Mouse (Mus musculus) inflammation-experienced regulatory T-cells, adult 6 months (primary cell): Measurements from ENCODE around the gene Kcng1. TPM values are rescaled to one million over a fixed set of nuclear protein-coding genes. Genes with fewer than 3 reads are reported as not detected.

Source experiments
- ATAC-seq: one replicate; pipeline ENCODE4 v1.8.0; 2017
- polyA plus RNA-seq, 3 experiments: library from polyadenylated mRNA; unstranded; fragments of 100-300 nt; shearing (Covaris generic); gene quantifications; one replicate each; pipeline ENCODE4 v1.2.1; 2017

Kcng1 gene
- polyA plus RNA-seq, 3 experiments from 2014 or later, result not detected

- no peak for ATAC-seq
Measured at GRCm38 (mm10) chr2:168259046-168259445, 22.5 kb downstream of the Kcng1 start.

DNA sequence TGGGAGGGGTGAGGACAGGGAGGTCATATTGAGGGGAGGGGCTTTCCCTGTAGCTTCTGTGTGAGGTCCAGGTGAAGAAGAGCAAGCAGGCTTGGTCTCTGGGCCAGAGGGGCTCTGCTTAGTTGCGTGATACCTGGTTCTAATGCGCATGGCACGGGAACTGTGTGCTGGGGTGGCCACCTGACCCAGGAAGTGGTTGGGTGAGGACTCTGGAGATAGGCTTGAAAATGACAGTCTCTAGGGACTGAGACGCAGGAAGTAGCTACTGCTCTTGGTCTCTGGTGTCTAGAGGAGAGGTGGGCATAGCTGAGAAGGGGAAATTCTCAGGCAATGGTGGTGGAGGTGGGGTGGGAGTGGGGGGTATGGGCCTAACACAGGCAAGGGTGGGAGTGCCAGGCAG lies 24.3 kb downstream of the Kcng1 start:
- no peak for ATAC-seq

GRCm38 (mm10) chr2:168256506-168256905 lies 25.0 kb downstream of the Kcng1 start:
- no peak for ATAC-seq

DNA sequence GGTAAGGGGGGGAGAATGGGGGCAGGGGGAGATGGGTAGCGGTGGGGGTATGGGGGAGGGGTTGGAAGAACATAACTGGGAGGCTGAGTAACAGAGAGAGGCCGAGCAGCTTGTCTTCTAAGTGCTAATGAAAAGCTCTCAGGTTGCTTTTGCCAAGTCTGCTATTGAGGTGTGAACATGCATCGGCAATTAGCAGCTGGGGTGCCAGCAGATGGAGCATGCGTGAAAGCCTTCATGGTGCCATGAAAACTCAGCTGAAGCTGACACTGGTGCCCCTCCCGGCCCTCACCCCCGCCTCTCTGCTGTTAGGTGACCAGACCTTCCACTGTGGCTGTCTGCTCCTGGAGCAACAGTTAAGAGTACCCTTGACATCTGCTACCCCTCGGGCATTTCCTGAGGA lies 27.7 kb downstream of the Kcng1 start:
- no peak for ATAC-seq

GRCm38 (mm10) chr2:168252639-168253292 lies 28.8 kb downstream of the Kcng1 start:
- no peak for ATAC-seq

DNA sequence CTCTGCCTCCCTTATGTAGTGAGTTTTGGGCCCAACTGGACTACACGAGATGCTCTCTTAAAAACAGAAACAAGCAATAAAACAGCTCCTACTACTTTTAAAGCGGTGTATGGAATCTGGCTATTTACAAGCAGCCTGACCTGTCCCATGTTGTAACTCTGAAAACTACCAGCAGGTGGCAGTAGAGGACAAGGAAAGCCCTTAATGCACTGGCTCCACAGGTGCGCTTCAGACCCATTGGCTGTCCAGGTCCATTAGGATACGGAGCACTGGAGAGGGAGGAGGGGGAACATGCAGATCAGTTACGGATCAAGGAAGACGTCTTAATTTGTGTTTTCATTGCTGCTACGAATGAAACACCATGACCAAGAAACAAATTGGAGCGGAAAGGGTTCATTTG lies 31.3 kb downstream of the Kcng1 start:
- peak; percentile 71 for ATAC-seq

- ATAC-seq, result no peak
Measured at GRCm38 (mm10) chr2:168248856-168249245, 32.7 kb downstream of the Kcng1 start.

DNA sequence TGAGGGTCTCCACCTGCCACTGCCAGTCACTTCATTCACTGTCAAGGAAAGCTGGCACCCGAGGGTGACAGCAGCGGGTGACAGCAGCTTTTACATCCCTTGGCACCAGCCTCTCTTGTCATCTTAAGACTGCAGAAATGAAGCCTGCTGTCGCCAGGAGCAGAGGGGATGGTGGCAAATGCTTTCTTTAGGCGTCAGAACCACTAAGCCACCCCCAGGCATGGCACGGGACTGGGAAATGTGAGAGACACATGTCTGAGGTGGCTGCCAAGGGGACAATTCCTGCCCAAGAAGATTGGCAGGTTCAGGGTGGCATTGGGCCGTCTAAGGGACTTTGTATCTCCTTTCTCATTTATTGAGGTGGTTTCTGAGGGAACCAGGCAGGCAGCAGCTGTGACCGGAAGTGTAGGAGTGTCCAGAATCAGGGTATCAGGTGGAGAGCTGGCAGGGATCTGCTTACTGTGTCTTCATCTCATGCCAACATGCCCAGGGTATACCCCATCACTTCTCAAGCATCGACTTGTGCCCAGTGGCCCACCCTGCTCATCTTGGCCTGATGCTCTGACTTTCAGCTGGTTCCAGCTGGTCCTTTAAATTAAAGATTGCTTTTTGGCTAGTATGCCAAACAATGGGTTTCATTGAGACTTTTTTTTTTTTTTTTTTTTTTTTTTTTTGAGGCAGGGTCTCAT lies 33.2 kb downstream of the Kcng1 start:
- ATAC-seq, result no peak

DNA sequence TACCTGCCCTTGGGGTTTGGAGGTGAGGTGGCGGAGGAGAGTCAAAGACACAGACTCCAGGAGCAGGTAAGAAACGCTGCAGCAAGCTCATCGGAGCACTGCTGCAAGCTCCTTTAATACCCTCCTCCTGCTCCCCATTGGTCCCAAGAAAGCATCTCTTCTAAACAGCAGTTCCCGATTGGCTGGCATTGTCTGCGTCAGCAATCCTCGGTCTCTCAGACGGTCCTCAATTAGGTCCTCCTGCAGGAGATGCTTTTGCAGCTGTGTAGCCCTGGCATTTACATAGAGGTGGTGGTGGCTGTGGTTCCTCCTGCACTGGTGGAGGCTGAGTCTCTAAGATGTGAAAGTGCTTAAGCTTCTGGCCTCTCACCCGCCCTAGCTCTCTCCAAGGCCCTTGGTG lies 36.0 kb downstream of the Kcng1 start:
- no peak for ATAC-seq

- ATAC-seq, result no peak
Measured at GRCm38 (mm10) chr2:168243278-168243677, 38.3 kb downstream of the Kcng1 start.

- no peak for ATAC-seq
Measured at GRCm38 (mm10) chr2:168242841-168243240, 38.7 kb downstream of the Kcng1 start.

GRCm38 (mm10) chr2:168238335-168238734 lies 43.2 kb downstream of the Kcng1 start:
- ATAC-seq, result no peak

- ATAC-seq, result no peak
Measured at GRCm38 (mm10) chr2:168233286-168233685, 48.2 kb downstream of the Kcng1 start.

- ATAC-seq, result no peak
Measured at GRCm38 (mm10) chr2:168231471-168231829, 50.1 kb downstream of the Kcng1 start.

GRCm38 (mm10) chr2:168230773-168231470 lies 50.6 kb downstream of the Kcng1 start:
- peak; percentile 44 for ATAC-seq

DNA sequence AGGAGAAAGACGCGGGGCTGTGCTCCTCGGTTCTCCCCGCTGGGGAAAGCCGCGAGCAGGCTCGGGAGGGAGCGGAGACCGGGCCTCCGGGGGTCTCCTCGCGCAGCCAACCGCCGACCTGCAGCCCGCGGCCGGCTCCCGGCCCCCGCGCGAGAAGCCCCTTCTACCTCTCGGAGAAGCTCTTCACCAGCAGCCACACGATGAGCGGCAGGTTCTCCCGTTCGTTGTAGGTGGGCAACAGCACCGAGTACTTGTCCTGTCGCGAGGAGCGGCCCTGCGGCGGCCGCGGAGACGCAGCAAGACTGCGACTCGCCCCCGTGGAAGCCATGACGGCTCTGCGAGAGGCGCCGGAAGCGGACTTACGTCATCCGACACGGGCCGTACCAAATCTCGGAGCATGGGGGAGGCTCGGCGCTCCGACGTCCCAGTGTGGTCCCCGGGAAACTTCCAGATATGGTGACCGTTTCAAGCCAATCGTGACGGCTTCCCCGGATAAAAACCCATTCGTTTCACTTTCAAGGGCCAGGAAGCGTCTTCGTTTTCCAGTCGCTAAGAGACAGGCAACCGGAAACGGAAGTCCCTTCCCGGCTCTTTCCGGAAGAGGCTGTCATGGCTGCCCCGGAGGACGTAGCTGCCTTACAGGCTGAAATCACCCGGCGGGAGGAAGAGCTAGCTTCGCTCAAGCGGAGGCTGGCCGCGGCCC lies 51.4 kb downstream of the Kcng1 start, which contains the start of the genes Gm20716, Dpm1 and Mocs3:
Gm20716 (minus strand) TSS at position 339 of the 703 bp plus-strand sequence.
Dpm1 (minus strand) TSS at position 566 of the 703 bp plus-strand sequence.
Mocs3 (plus strand) TSS at position 597 of the 703 bp plus-strand sequence.
- peak; percentile 84 for ATAC-seq

- ATAC-seq, result peak; percentile 28
Measured at GRCm38 (mm10) chr2:168229116-168230025, 52.2 kb downstream of the Kcng1 start.

DNA sequence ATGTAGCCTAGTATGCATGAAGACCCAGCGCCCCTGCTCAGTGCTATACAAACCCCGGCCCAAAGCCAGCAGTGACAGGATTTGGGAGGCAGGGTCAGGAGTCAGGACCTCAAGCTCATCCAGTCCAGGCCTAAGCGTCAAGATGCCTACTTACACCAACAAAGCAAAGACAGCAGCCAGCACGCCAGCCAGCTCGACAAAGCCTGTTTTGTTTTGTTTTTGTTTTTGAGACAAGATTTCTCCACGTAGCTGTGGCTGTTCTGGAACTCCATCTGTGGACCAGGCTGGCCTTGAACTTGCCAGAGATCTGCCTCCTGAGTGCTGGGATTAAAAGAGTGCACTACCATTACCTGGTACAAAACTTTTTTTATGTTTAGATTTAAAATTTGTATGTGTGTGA lies 58.2 kb downstream of the Kcng1 start:
- no peak for ATAC-seq

- no peak for ATAC-seq
Measured at GRCm38 (mm10) chr2:168213788-168214397, 67.6 kb downstream of the Kcng1 start.
